Mouse (Mus musculus) stomach, postnatal 0 days (tissue): ENCODE data around the gene Utp6.
"Not testable (repeated sequence)": the region's sequence is repeated elsewhere in the genome, so short reads cannot be mapped to it uniquely, and the experiment has no call there.

ENCODE experiments used
- CTCF ChIP-seq: IDR thresholded peaks from 2 replicates; pipeline ENCODE4 v1.5.1; 2016; ENCODE audit warnings: antibody characterized with exemption, low read depth, mild to moderate bottlenecking, moderate library complexity
- EP300 ChIP-seq: optimal IDR thresholded peaks from 2 replicates; pipeline ENCODE3; 2016; ENCODE audit warnings: antibody characterized with exemption

GRCm38 (mm10) chr11:79977747-79978146 lies 15.6 kb upstream of the Utp6 start:
- TF ChIP-seq CTCF, EP300: not testable (repeated sequence)
